Mouse (Mus musculus): ENCODE measurements around the gene Syngr3.

DNA sequence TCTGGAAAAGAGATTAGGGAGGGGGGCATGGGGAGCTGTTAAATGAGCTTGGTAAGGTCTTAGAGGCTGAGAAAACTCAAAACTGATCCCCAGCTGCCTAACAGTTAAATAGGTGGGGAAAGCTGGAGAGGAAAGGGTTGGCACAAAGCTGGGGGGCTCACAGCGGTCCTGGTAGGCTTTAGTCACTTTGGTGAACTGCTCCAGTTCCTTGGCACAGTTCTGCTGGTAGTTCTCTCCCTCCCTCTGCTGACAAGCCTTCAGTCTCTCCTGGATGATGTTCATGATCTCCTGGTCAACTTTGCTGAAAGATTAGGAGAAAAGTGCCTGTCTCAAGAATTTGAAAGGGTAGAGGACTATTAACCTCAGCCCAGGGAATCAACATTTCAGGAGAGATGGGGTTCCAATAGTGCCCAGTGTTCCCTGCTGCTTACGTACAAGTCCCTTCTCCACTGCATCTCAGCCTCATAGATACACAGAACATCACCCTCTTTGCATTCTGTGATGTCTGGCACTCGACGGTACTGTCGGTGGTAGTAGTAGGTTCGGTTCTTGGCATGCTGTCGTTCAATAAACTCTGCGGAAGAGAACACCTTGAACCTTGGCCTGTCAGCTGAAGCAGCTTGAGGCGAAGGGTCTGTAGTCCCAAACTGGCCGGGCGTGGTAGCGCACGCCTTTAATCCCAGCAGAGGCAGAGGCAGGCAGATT is 32.6 kb upstream of the Syngr3 start:
- TF ChIP-seq CTCF (IDR thresholded peaks at IDR 0.05; ENCODE audit: extremely low read depth, insufficient read depth, low read length) (no peak), POLR2A (IDR thresholded peaks at IDR 0.05; ENCODE audit: extremely low read depth, insufficient read depth, low read length) (0 out of 2 replicates have a peak, but pooled peaks have one; percentile 1)

All from cortical plate, adult 2 months (tissue).